Mouse (Mus musculus) neural tube, embryonic 14.5 days (tissue): Measurements from ENCODE around the gene Kcnk2. TPM values are rescaled to one million over a fixed set of nuclear protein-coding genes. Genes with fewer than 3 reads are reported as not detected.
"Not testable (repeated sequence)": the region's sequence is repeated elsewhere in the genome, so short reads cannot be mapped to it uniquely, and the experiment has no call there.

Experiments
- ATAC-seq: fragments of 200-750 bp; cut with Nextera tagmentation; 2 replicates; pipeline ENCODE4 v1.8.0; 2017; ENCODE audit warnings: low read depth, mild to moderate bottlenecking, moderate TSS enrichment, moderate library complexity
- H3K27ac ChIP-seq: fragments of 300-500 bp; sonication (generic); 2 replicates; pipeline ENCODE4 v1.5.1; 2014; ENCODE audit warnings: low read depth, mild to moderate bottlenecking, control low read depth, low read length, moderate library complexity, mixed read lengths
- H3K27me3 ChIP-seq: fragments of 300-500 bp; sonication (generic); 2 replicates; pipeline ENCODE4 v1.6.1; 2014; ENCODE audit warnings: low read length; ENCODE audit not compliant: control insufficient read depth, insufficient read depth
- H3K36me3 ChIP-seq: fragments of 300-500 bp; sonication (generic); 2 replicates; pipeline ENCODE4 v1.6.1; 2014; ENCODE audit warnings: low read length, mixed read lengths; ENCODE audit not compliant: control insufficient read depth, insufficient read depth
- H3K4me1 ChIP-seq: fragments of 300-500 bp; sonication (generic); 2 replicates; pipeline ENCODE4 v1.6.1; 2014; ENCODE audit warnings: low read length; ENCODE audit not compliant: control insufficient read depth, insufficient read depth
- H3K4me2 ChIP-seq: fragments of 300-500 bp; sonication (generic); 2 replicates; pipeline ENCODE4 v1.6.1; 2014; ENCODE audit warnings: mild to moderate bottlenecking, low read depth, low read length, control low read depth
- H3K4me3 ChIP-seq: fragments of 300-500 bp; sonication (generic); 2 replicates; pipeline ENCODE4 v1.5.1; 2014; ENCODE audit warnings: low read depth, low read length, control low read depth, mixed read lengths
- H3K9ac ChIP-seq: fragments of 300-500 bp; sonication (generic); replicated peaks from 2 replicates; pipeline ENCODE4 v1.6.1; 2014; ENCODE audit warnings: low read depth, mild to moderate bottlenecking, control low read depth, low read length, mixed read lengths
- H3K9me3 ChIP-seq: fragments of 300-500 bp; sonication (generic); 2 replicates; pipeline ENCODE4 v1.6.1; 2016; ENCODE audit warnings: low read length; ENCODE audit not compliant: control insufficient read depth
- WGBS: fragments of 180-500 bp; shearing (Covaris S2); extraction: QIAGEN DNeasy Blood & Tissue Kit; methylation state at CpG from one replicate; pipeline ENCODE4 v1.1.7; 2014; 5-methylcytosine and 5-hydroxymethylcytosine counted together
- polyA plus RNA-seq: library from polyadenylated mRNA; unstranded; fragments of >200 nt; fragmentation: Nextera tagmentation; extraction: Ambion mirVana; gene quantifications from 2 replicates; pipeline ENCODE4 v1.2.1, GENCODE M21; 2014

Gene Kcnk2
- polyA plus RNA-seq, 1 experiment from 2014 or later: 18.7 TPM

- no peaks in the 10 kb centered on the region for H3K27me3 ChIP-seq
- H3K4me3 ChIP-seq: no peak overlapping the region
- H3K4me1 ChIP-seq: no peaks in the 10 kb centered on the region
- no peak for ATAC-seq
- H3K36me3 ChIP-seq: no peaks in the 10 kb centered on the region
- H3K9ac ChIP-seq: no peak overlapping the region
- no peaks in the 10 kb centered on the region for H3K9me3 ChIP-seq
- no peak overlapping the region for H3K27ac ChIP-seq
- no peak overlapping the region for H3K4me2 ChIP-seq
Observed at GRCm38 (mm10) chr1:189253631-189254030, 148.4 kb downstream of the Kcnk2 start.

GRCm38 (mm10) chr1:189253207-189253606 lies 148.9 kb downstream of the Kcnk2 start:
- WGBS: 71% methylated on average over 3 of the region's 3 CpGs
- Histone ChIP-seq H3K4me1 (no peaks in the 10 kb centered on the region), H3K27me3 (no peaks in the 10 kb centered on the region), H3K36me3 (no peaks in the 10 kb centered on the region), H3K4me2 (no peak overlapping the region), H3K27ac (no peak overlapping the region), H3K4me3 (no peak overlapping the region), H3K9ac (no peak overlapping the region), H3K9me3 (no peaks in the 10 kb centered on the region)
- no peak for ATAC-seq

- ATAC-seq, H3K9ac ChIP-seq: not testable (repeated sequence)
- 93% methylated on average over 2 of the region's 2 CpGs for WGBS
Observed at GRCm38 (mm10) chr1:189243206-189243605, 158.9 kb downstream of the Kcnk2 start.

GRCm38 (mm10) chr1:189235261-189235660 lies 166.8 kb downstream of the Kcnk2 start:
- Histone ChIP-seq H3K9me3 (no peaks in the 10 kb centered on the region), H3K4me2 (no peak overlapping the region), H3K36me3 (no peaks in the 10 kb centered on the region), H3K4me3 (no peak overlapping the region), H3K9ac (no peak overlapping the region), H3K27ac (no peak overlapping the region), H3K27me3 (no peaks in the 10 kb centered on the region), H3K4me1 (no peaks in the 10 kb centered on the region)
- WGBS: 58% methylated on average over 5 of the region's 5 CpGs
- no peak for ATAC-seq

More at GRCm38 (mm10) chr1:189243206-189243605, 158.9 kb downstream of the Kcnk2 start:
- H3K36me3 ChIP-seq, H3K9me3 ChIP-seq, H3K27ac ChIP-seq, H3K4me3 ChIP-seq, H3K27me3 ChIP-seq, H3K4me2 ChIP-seq, H3K4me1 ChIP-seq: not testable (repeated sequence)

GRCm38 (mm10) chr1:189232829-189233228 lies 169.2 kb downstream of the Kcnk2 start:
- H3K27ac ChIP-seq: no peak overlapping the region
- no peaks in the 10 kb centered on the region for H3K36me3 ChIP-seq
- H3K4me2 ChIP-seq: no peak overlapping the region
- no peak for ATAC-seq
- no peak overlapping the region for H3K9ac ChIP-seq
- H3K4me1 ChIP-seq: no peaks in the 10 kb centered on the region
- H3K4me3 ChIP-seq: no peak overlapping the region
- no peaks in the 10 kb centered on the region for H3K27me3 ChIP-seq
- H3K9me3 ChIP-seq: no peaks in the 10 kb centered on the region
- WGBS: 81% methylated on average over 6 of the region's 6 CpGs

- Histone ChIP-seq H3K4me2 (no peak overlapping the region), H3K4me1 (no peaks in the 10 kb centered on the region), H3K9me3 (no peaks in the 10 kb centered on the region), H3K27me3 (no peaks in the 10 kb centered on the region), H3K4me3 (no peak overlapping the region), H3K27ac (no peak overlapping the region), H3K36me3 (no peaks in the 10 kb centered on the region), H3K9ac (no peak overlapping the region)
- no peak for ATAC-seq
- 61% methylated on average over 19 of the region's 19 CpGs for WGBS
Observed at GRCm38 (mm10) chr1:189228222-189229084, 173.6 kb downstream of the Kcnk2 start.

GRCm38 (mm10) chr1:189227479-189227878 lies 174.6 kb downstream of the Kcnk2 start:
- Histone ChIP-seq H3K36me3 (no peaks in the 10 kb centered on the region), H3K4me2 (no peak overlapping the region), H3K4me1 (no peaks in the 10 kb centered on the region), H3K27ac (no peak overlapping the region), H3K4me3 (no peak overlapping the region), H3K9ac (no peak overlapping the region), H3K27me3 (no peaks in the 10 kb centered on the region), H3K9me3 (no peaks in the 10 kb centered on the region)
- no peak for ATAC-seq
- WGBS: 70% methylated on average over 4 of the region's 4 CpGs

GRCm38 (mm10) chr1:189219051-189219450 lies 183.0 kb downstream of the Kcnk2 start:
- 75% methylated on average over 10 of the region's 10 CpGs for WGBS
- Histone ChIP-seq H3K27me3 (no peaks in the 10 kb centered on the region), H3K4me2 (no peak overlapping the region), H3K27ac (no peak overlapping the region), H3K4me1 (no peaks in the 10 kb centered on the region), H3K4me3 (no peak overlapping the region), H3K36me3 (no peaks in the 10 kb centered on the region), H3K9ac (no peak overlapping the region), H3K9me3 (no peaks in the 10 kb centered on the region)
- no peak for ATAC-seq

- H3K27me3 ChIP-seq: no peaks in the 10 kb centered on the region
Observed at GRCm38 (mm10) chr1:189217751-189218564, 184.1 kb downstream of the Kcnk2 start.

More at GRCm38 (mm10) chr1:189217751-189218564, 184.1 kb downstream of the Kcnk2 start:
- H3K4me1 ChIP-seq: no peaks in the 10 kb centered on the region
- H3K4me2 ChIP-seq: no peak overlapping the region
- no peak for ATAC-seq
- H3K36me3 ChIP-seq: no peaks in the 10 kb centered on the region
- no peaks in the 10 kb centered on the region for H3K9me3 ChIP-seq
- no peak overlapping the region for H3K27ac ChIP-seq
- 85% methylated on average over 11 of the region's 11 CpGs for WGBS
- H3K9ac ChIP-seq: no peak overlapping the region
- no peak overlapping the region for H3K4me3 ChIP-seq
